Mouse (Mus musculus) liver, adult 2 months (tissue): ENCODE measurements around the gene Zfp334. TPM values are rescaled to one million over a fixed set of nuclear protein-coding genes. Genes with fewer than 3 reads are reported as not detected.

Experiments used
- DNase-seq: peaks from one replicate; pipeline ENCODE4 v3.0.0-alpha.2; 2011; ENCODE audit warnings: low read depth, low spot score; ENCODE audit errors: extremely low read depth
- H3K27ac ChIP-seq: fragments of 200-500 bp; replicated peaks from 2 replicates; pipeline ENCODE4 v1.5.1; 2012; ENCODE audit warnings: low read depth, mild to moderate bottlenecking, control low read depth, inconsistent platforms, low read length; ENCODE audit not compliant: insufficient read depth
- H3K27me3 ChIP-seq: fragments of 200-500 bp; 2 replicates; pipeline ENCODE4 v1.6.1; 2012; ENCODE audit warnings: mild to moderate bottlenecking, moderate library complexity, low read length, inconsistent platforms; ENCODE audit not compliant: control insufficient read depth, insufficient read depth
- H3K36me3 ChIP-seq: fragments of 200-500 bp; 2 replicates; pipeline ENCODE4 v1.6.1; 2012; ENCODE audit warnings: low read length, inconsistent platforms; ENCODE audit not compliant: control insufficient read depth, insufficient read depth
- H3K4me1 ChIP-seq: fragments of 200-500 bp; 2 replicates; pipeline ENCODE4 v1.6.1; 2011; ENCODE audit warnings: low read length; ENCODE audit not compliant: control insufficient read depth, insufficient read depth
- H3K4me3 ChIP-seq: fragments of 200-500 bp; 2 replicates; pipeline ENCODE4 v1.5.1; 2011; ENCODE audit warnings: low read depth, mild to moderate bottlenecking, control low read depth, low read length, moderate library complexity; ENCODE audit not compliant: insufficient read depth
- H3K79me2 ChIP-seq: fragments of 200-500 bp; 2 replicates; pipeline ENCODE4 v1.6.1; 2012; ENCODE audit warnings: inconsistent platforms, mild to moderate bottlenecking, low read length, moderate library complexity; ENCODE audit not compliant: control insufficient read depth, insufficient read depth
- H3K9ac ChIP-seq: fragments of 200-500 bp; 2 replicates; pipeline ENCODE4 v1.6.1; 2012; ENCODE audit warnings: low read depth, mild to moderate bottlenecking, control low read depth, inconsistent platforms, low read length
- CTCF ChIP-seq: fragments of 200-500 bp; IDR thresholded peaks from 2 replicates; pipeline ENCODE4 v1.5.1; 2011; ENCODE audit warnings: low read depth, low read length, control low read depth
- POLR2A ChIP-seq: fragments of 200-500 bp; IDR thresholded peaks from 2 replicates; pipeline ENCODE4 v1.6.1; 2011; ENCODE audit warnings: low read length, control low read depth; ENCODE audit not compliant: insufficient read depth; ENCODE audit errors: extremely low read depth
- WGBS: fragments of 180-500 bp; shearing (Covaris S2); methylation state at CpG from one replicate; pipeline ENCODE4 v1.1.7; 2018; 5-methylcytosine and 5-hydroxymethylcytosine counted together
- polyA plus RNA-seq: library from polyadenylated mRNA; depleted of rRNA; stranded (reverse); fragments of >200 nt; gene quantifications from 2 replicates; pipeline ENCODE4 v1.2.3, GENCODE M21; 2012; rRNA removed
- total RNA-seq: library from RNA; depleted of rRNA; stranded (reverse); fragments of >200 nt; gene quantifications from 2 replicates; pipeline ENCODE4 v1.2.3, GENCODE M21; 2014; rRNA removed

Gene Zfp334
- total and polyA plus RNA-seq, 2 experiments, result 0.46 to 0.65 TPM

DNA sequence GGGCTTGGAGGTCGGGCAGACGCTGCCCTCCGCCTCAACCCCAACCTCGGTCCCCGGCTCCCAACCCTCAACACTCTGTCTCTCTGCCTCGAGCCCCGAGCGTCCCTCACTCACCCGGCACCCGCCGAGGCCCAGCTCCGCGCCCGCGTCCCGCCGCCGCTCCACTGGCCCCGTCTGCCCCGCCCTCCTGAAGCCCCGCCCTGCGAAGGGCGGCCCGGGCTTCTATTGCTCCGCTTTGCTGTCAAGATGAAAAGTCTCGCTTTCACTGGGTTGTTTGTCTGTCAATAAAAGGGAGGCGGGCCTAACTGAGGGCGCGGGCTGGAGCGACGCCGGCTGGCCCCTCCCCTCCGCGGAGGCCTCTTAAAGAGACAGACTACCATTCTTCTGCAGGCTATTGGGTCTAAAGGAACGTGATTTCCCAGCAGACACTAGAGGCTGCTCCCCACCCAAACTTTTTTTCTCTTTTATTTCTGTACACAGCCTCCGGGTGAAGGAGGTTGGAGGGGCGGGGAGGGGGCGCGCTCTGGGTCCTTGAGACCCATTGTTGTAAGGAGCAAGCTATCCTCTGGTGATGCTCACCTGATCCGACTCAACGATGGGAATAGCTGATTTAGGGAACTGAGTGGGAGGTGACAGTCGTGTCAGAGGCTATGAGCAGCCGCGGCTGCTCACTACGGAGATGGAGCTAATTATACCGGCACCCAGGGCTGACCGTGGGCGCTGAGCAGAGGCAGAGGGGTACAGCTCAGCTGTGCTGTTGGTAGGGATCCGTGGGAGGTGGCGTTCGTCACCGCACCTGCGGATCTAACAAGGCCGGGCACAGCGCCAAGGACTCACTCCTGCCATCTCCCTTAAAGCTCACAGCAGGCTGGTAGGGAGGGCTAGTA, 61.5 kb downstream of the Zfp334 start, which contains the start of gene Elmo2:
Gene Elmo2 (minus strand): TSS at position 176 of the 887 bp plus-strand sequence.
- Histone ChIP-seq H3K4me1 (peaks cover 14% of the 10 kb centered on the region; the same call in 1 of the 2 replicates), H3K9ac (peak within 1 kb of the TSS; percentile 81), H3K27ac (no peak within 1 kb of the TSS; the same call in 1 of the 2 replicates), H3K79me2 (peaks cover 28% of the 10 kb centered on the region; the same call in 1 of the 2 replicates), H3K36me3 (no peaks in the 10 kb centered on the region), H3K27me3 (no peaks in the 10 kb centered on the region), H3K4me3 (peak within 1 kb of the TSS; percentile 84)
- TF ChIP-seq CTCF, result no peak
- peak; percentile 47; the same call in 1 of the 2 replicates for TF ChIP-seq POLR2A
- peak; percentile 86 for DNase-seq
- WGBS, result under 1% methylated on average over 55 of the region's 55 CpGs

- DNase-seq, result no peak
- Histone ChIP-seq H3K4me3 (peak overlapping the region; percentile 84), H3K27ac (no peak overlapping the region; the same call in 1 of the 2 replicates), H3K9ac (peak overlapping the region; percentile 81), H3K79me2 (peaks cover 28% of the 10 kb centered on the region; the same call in 1 of the 2 replicates), H3K27me3 (no peaks in the 10 kb centered on the region), H3K4me1 (peaks cover 20% of the 10 kb centered on the region; the same call in 1 of the 2 replicates), H3K36me3 (no peaks in the 10 kb centered on the region)
- 1% methylated on average over 30 of the region's 30 CpGs for WGBS
- TF ChIP-seq CTCF (no peak), POLR2A (no peak)
These were observed 62.3 kb downstream of the Zfp334 start for GRCm38 (mm10) chr2:165325521-165326303.

Other genes with a start within 250 kb of the Zfp334 start
- under 0.01 TPM in 1 of 2 replicates, not detected in the other for gene Cdh22, start 153.4 kb downstream of the Zfp334 start, total RNA-seq
- gene Cdh22, start 153.4 kb downstream of the Zfp334 start, polyA plus RNA-seq, result not detected in 2 replicates
- gene Slc35c2, start 100.4 kb downstream of the Zfp334 start, total RNA-seq, result 13.5 and 17.2 TPM in 2 replicates
- gene Slc35c2, start 100.4 kb downstream of the Zfp334 start, polyA plus RNA-seq, result 42.4 and 52.1 TPM in 2 replicates
- 5.2 and 7.0 TPM in 2 replicates for gene Elmo2, start 61.8 kb downstream of the Zfp334 start, total RNA-seq
- 10.9 and 17.5 TPM in 2 replicates for gene Elmo2, start 61.8 kb downstream of the Zfp334 start, polyA plus RNA-seq
- not detected in 2 replicates for gene Zfp663, start 19.5 kb downstream of the Zfp334 start, total RNA-seq
- not detected in 2 replicates for gene Zfp663, start 19.5 kb downstream of the Zfp334 start, polyA plus RNA-seq
- gene Ocstamp, start 12.1 kb upstream of the Zfp334 start, total RNA-seq, result 0.07 and 0.28 TPM in 2 replicates
- 0.81 and 0.83 TPM in 2 replicates for gene Ocstamp, start 12.1 kb upstream of the Zfp334 start, polyA plus RNA-seq
- 8.2 and 8.3 TPM in 2 replicates for gene Slc13a3, start 85.0 kb upstream of the Zfp334 start, total RNA-seq
- gene Slc13a3, start 85.0 kb upstream of the Zfp334 start, polyA plus RNA-seq, result 16.1 and 28.1 TPM in 2 replicates
- 4.1 and 5.6 TPM in 2 replicates for gene Trp53rka, start 105.1 kb upstream of the Zfp334 start, total RNA-seq
- 9.3 and 11.3 TPM in 2 replicates for gene Trp53rka, start 105.1 kb upstream of the Zfp334 start, polyA plus RNA-seq
- gene Slc2a10, start 115.5 kb upstream of the Zfp334 start, total RNA-seq, result 0.09 and 0.13 TPM in 2 replicates
- gene Slc2a10, start 115.5 kb upstream of the Zfp334 start, polyA plus RNA-seq, result 0.11 and 0.22 TPM in 2 replicates
- gene Eya2, start 206.8 kb upstream of the Zfp334 start, total RNA-seq, result 0.20 and 0.28 TPM in 2 replicates
- gene Eya2, start 206.8 kb upstream of the Zfp334 start, polyA plus RNA-seq, result 0.30 and 0.78 TPM in 2 replicates